Mouse (Mus musculus) MEL (cell line): Measurements from ENCODE around the gene Otogl. TPM values are rescaled to one million over a fixed set of nuclear protein-coding genes. Genes with fewer than 3 reads are reported as not detected.

Source experiments
- DNase-seq: peaks from one replicate; pipeline ENCODE4 v3.0.0; 2011; ENCODE audit warnings: low read depth, low spot score
- H3K27ac ChIP-seq: 2 replicates; pipeline ENCODE4 v1.5.1; 2012; ENCODE audit warnings: low read depth, mild to moderate bottlenecking, control low read depth, low read length, moderate library complexity; ENCODE audit not compliant: control insufficient read depth
- H3K27me3 ChIP-seq, 2 experiments: fragments of 150-350 bp in 1 of 2; sonication (generic) in 1 of 2; 2 replicates each; pipeline ENCODE4 v1.6.1; 2012; ENCODE audit warnings: low read length in 2 of 2, mild to moderate bottlenecking in 2 of 2, improper control_type of control experiment in 1 of 2, moderate library complexity in 1 of 2; ENCODE audit not compliant: insufficient read depth in 2 of 2, control insufficient read depth in 1 of 2
- H3K36me3 ChIP-seq, 2 experiments: 2 replicates each; pipeline ENCODE4 v1.6.1; 2012 to 2014; ENCODE audit warnings: low read length in 2 of 2, improper control_type of control experiment in 1 of 2, inconsistent platforms in 1 of 2, mild to moderate bottlenecking in 1 of 2; ENCODE audit not compliant: insufficient read depth in 2 of 2, control insufficient read depth in 1 of 2
- H3K4me1 ChIP-seq, 2 experiments: fragments of 150-350 bp in 1 of 2; sonication (generic) in 1 of 2; 2 replicates each; pipeline ENCODE4 v1.6.1; 2012; ENCODE audit warnings: low read length in 2 of 2, improper control_type of control experiment in 1 of 2, mild to moderate bottlenecking in 1 of 2; ENCODE audit not compliant: insufficient read depth in 2 of 2, control insufficient read depth in 1 of 2
- H3K4me3 ChIP-seq, 2 experiments: fragments of 150-350 bp in 1 of 2; sonication (generic) in 1 of 2; 2 replicates each; pipeline ENCODE4 v1.5.1; 2012; ENCODE audit warnings: low read depth in 2 of 2, low read length in 2 of 2, mild to moderate bottlenecking in 2 of 2, moderate library complexity in 2 of 2, control low read depth in 1 of 2, improper control_type of control experiment in 1 of 2; ENCODE audit not compliant: control insufficient read depth in 1 of 2, insufficient read depth in 1 of 2
- H3K79me2 ChIP-seq: 2 replicates; pipeline ENCODE4 v1.6.1; 2012; ENCODE audit warnings: mild to moderate bottlenecking, low read length, moderate library complexity; ENCODE audit not compliant: control insufficient read depth, poor library complexity, insufficient read depth
- H3K9ac ChIP-seq: 2 replicates; pipeline ENCODE4 v1.6.1; 2012; ENCODE audit warnings: low read depth, mild to moderate bottlenecking, control low read depth, low read length, moderate library complexity; ENCODE audit not compliant: control insufficient read depth, poor library complexity, severe bottlenecking
- H3K9me3 ChIP-seq: fragments of 150-350 bp; sonication (generic); replicated peaks from 2 replicates; pipeline ENCODE4 v1.6.1; 2012; ENCODE audit warnings: mild to moderate bottlenecking, low read length, improper control_type of control experiment, moderate library complexity; ENCODE audit not compliant: insufficient read depth
- CHD2 ChIP-seq: IDR thresholded peaks from 2 replicates; pipeline ENCODE4 v1.6.1; 2011; ENCODE audit warnings: low read length, improper control_type of control experiment
- CTCF ChIP-seq, 3 experiments: IDR thresholded peaks in 2 of 3; conservative IDR thresholded peaks in 1 of 3; 2 replicates each; pipeline ENCODE4 v1.5.1; 2011 to 2012; ENCODE audit warnings: low read length in 3 of 3, low read depth in 2 of 3, mild to moderate bottlenecking in 2 of 3, improper control_type of control experiment in 1 of 3, inconsistent platforms in 1 of 3, mixed read lengths in 1 of 3, moderate library complexity in 1 of 3; ENCODE audit not compliant: control insufficient read depth in 1 of 3, insufficient read depth in 1 of 3, poor library complexity in 1 of 3, severe bottlenecking in 1 of 3
- ELF1 ChIP-seq: IDR thresholded peaks from 2 replicates; pipeline ENCODE4 v1.6.1; 2014; ENCODE audit warnings: low read depth, mild to moderate bottlenecking, inconsistent platforms, low read length, improper control_type of control experiment, moderate library complexity
- EP300 ChIP-seq, 2 experiments: IDR thresholded peaks; 2 replicates each; pipeline ENCODE4 v1.6.1; 2011; ENCODE audit warnings: improper control_type of control experiment in 2 of 2, low read length in 2 of 2, low read depth in 1 of 2, mild to moderate bottlenecking in 1 of 2
- GABPA ChIP-seq: IDR thresholded peaks from 2 replicates; pipeline ENCODE4 v1.6.1; 2012; ENCODE audit warnings: low read depth, mild to moderate bottlenecking, inconsistent platforms, low read length, improper control_type of control experiment, moderate library complexity
- GATA1 ChIP-seq: IDR thresholded peaks from 2 replicates; pipeline ENCODE4 v1.6.1; 2011; ENCODE audit warnings: low read depth, low read length, improper control_type of control experiment
- JUND ChIP-seq: IDR thresholded peaks from 2 replicates; pipeline ENCODE4 v1.6.1; 2011; ENCODE audit warnings: low read depth, mild to moderate bottlenecking, improper control_type of control experiment, low read length
- MAZ ChIP-seq: IDR thresholded peaks from 2 replicates; pipeline ENCODE4 v1.6.1; 2012; ENCODE audit warnings: low read depth, mild to moderate bottlenecking, inconsistent platforms, low read length, improper control_type of control experiment
- MEF2A ChIP-seq: IDR thresholded peaks from 2 replicates; pipeline ENCODE4 v1.6.1; 2014; ENCODE audit warnings: low read depth, mild to moderate bottlenecking, inconsistent platforms, low read length, improper control_type of control experiment; ENCODE audit not compliant: poor library complexity, insufficient replicate concordance, severe bottlenecking; ENCODE audit errors: extremely low read depth
- POLR2AphosphoS5 ChIP-seq: IDR thresholded peaks from 2 replicates; pipeline ENCODE4 v1.6.1; 2012; ENCODE audit warnings: low read depth, borderline replicate concordance, mild to moderate bottlenecking, inconsistent platforms, low read length, moderate library complexity, mixed read lengths
- RAD21 ChIP-seq: IDR thresholded peaks from 2 replicates; pipeline ENCODE4 v1.6.1; 2011; ENCODE audit warnings: mild to moderate bottlenecking, low read depth, low read length, improper control_type of control experiment
- SMC3 ChIP-seq: IDR thresholded peaks from 2 replicates; pipeline ENCODE4 v1.6.1; 2011; ENCODE audit warnings: low read depth, low read length, improper control_type of control experiment
- TBP ChIP-seq: IDR thresholded peaks from 2 replicates; pipeline ENCODE4 v1.8.0; 2011; ENCODE audit warnings: low read depth, low read length, improper control_type of control experiment
- UBTF ChIP-seq: IDR thresholded peaks from 2 replicates; pipeline ENCODE4 v1.6.1; 2012; ENCODE audit warnings: low read depth, mild to moderate bottlenecking, inconsistent platforms, low read length, improper control_type of control experiment, moderate library complexity, borderline replicate concordance; ENCODE audit not compliant: insufficient read depth
- USF1 ChIP-seq: IDR thresholded peaks from 2 replicates; pipeline ENCODE4 v1.6.1; 2014; ENCODE audit warnings: low read depth, mild to moderate bottlenecking, inconsistent platforms, low read length, improper control_type of control experiment, moderate library complexity
- ZKSCAN1 ChIP-seq: IDR thresholded peaks from 2 replicates; pipeline ENCODE4 v1.6.1; 2012; ENCODE audit warnings: low read depth, mild to moderate bottlenecking, inconsistent platforms, low read length, improper control_type of control experiment, moderate library complexity
- ZNF384 ChIP-seq: IDR thresholded peaks from 2 replicates; pipeline ENCODE4 v1.6.1; 2012; ENCODE audit warnings: low read depth, mild to moderate bottlenecking, inconsistent platforms, low read length, improper control_type of control experiment
- polyA plus RNA-seq, 2 experiments: library from polyadenylated mRNA; stranded (reverse) in 1 of 2; unstranded in 1 of 2; fragments of >175 nt in 1 of 2; fragments of >200 nt in 1 of 2; gene quantifications; 2 replicates each; pipeline versions ENCODE4 v1.2.1 to v1.2.4; 2012; ENCODE audit warnings: low replicate concordance in 2 of 2, low read depth in 1 of 2; ENCODE audit not compliant: insufficient read length in 2 of 2, insufficient read depth in 1 of 2, missing spikeins in 1 of 2
- total RNA-seq: library from RNA; depleted of rRNA; stranded (reverse); fragments of 300-350 nt; gene quantifications from 2 replicates; pipeline ENCODE4 v1.2.3, GENCODE M21; 2012

Otogl gene
- total and polyA plus RNA-seq, 3 experiments, result not detected

- no peak for TF ChIP-seq TBP
- TF ChIP-seq ELF1, result no peak
- no peak for TF ChIP-seq CTCF (IDR thresholded peaks at IDR 0.05 in 2 of 3, conservative IDR thresholded peaks at IDR 0.05 in 1 of 3; ENCODE audit: control insufficient read depth in 1 of 3, insufficient read depth in 1 of 3, low read depth in 2 of 3, low read length in 3 of 3, poor library complexity in 1 of 3, severe bottlenecking in 1 of 3)
- TF ChIP-seq ZNF384, result no peak
- no peak for TF ChIP-seq EP300 (IDR thresholded peaks at IDR 0.05; ENCODE audit: low read depth in 1 of 2, low read length in 2 of 2)
- TF ChIP-seq POLR2AphosphoS5, result no peak
- TF ChIP-seq MEF2A, result no peak
- TF ChIP-seq UBTF, result no peak
- no peak for TF ChIP-seq USF1
- H3K4me3 ChIP-seq, result no peak overlapping the region
- H3K79me2 ChIP-seq, result no peaks in the 10 kb centered on the region
- no peak for DNase-seq
- no peak overlapping the region for H3K27ac ChIP-seq
- H3K36me3 ChIP-seq, result no peaks in the 10 kb centered on the region
- H3K4me1 ChIP-seq, result no peaks in the 10 kb centered on the region
- no peak overlapping the region for H3K9ac ChIP-seq
- H3K9me3 ChIP-seq, result no peaks in the 10 kb centered on the region
- H3K27me3 ChIP-seq, result no peaks in the 10 kb centered on the region
Measured at GRCm38 (mm10) chr10:107868904-107869303, 43.0 kb downstream of the Otogl start.

GRCm38 (mm10) chr10:107867414-107867813 is 44.5 kb downstream of the Otogl start:
- DNase-seq, result no peak
- Histone ChIP-seq H3K9me3 (no peaks in the 10 kb centered on the region), H3K4me3 (no peak overlapping the region), H3K27me3 (no peaks in the 10 kb centered on the region), H3K36me3 (no peaks in the 10 kb centered on the region), H3K27ac (no peak overlapping the region), H3K79me2 (no peaks in the 10 kb centered on the region), H3K9ac (no peak overlapping the region), H3K4me1 (no peaks in the 10 kb centered on the region)
- TF ChIP-seq GABPA (no peak), UBTF (no peak), ZKSCAN1 (no peak), ELF1 (no peak), RAD21 (no peak), MAZ (no peak), SMC3 (no peak), EP300 (IDR thresholded peaks at IDR 0.05; ENCODE audit: low read depth in 1 of 2, low read length in 2 of 2) (no peak), GATA1 (no peak), JUND (no peak), CHD2 (no peak)
